Mouse (Mus musculus) testis, adult 2 months (tissue): ENCODE results near the gene Maml2.

Source experiments
- CTCF ChIP-seq: fragments of 200-500 bp; IDR thresholded peaks from 2 replicates; pipeline ENCODE4 v1.5.1; 2012; ENCODE audit warnings: low read depth, mild to moderate bottlenecking, inconsistent platforms, low read length, moderate library complexity; ENCODE audit not compliant: control insufficient read depth, insufficient read depth, insufficient replicate concordance
- POLR2A ChIP-seq: fragments of 200-500 bp; IDR thresholded peaks from 2 replicates; pipeline ENCODE4 v1.6.1; 2012; ENCODE audit warnings: low read depth, mild to moderate bottlenecking, inconsistent platforms, low read length, moderate library complexity; ENCODE audit not compliant: control insufficient read depth

DNA sequence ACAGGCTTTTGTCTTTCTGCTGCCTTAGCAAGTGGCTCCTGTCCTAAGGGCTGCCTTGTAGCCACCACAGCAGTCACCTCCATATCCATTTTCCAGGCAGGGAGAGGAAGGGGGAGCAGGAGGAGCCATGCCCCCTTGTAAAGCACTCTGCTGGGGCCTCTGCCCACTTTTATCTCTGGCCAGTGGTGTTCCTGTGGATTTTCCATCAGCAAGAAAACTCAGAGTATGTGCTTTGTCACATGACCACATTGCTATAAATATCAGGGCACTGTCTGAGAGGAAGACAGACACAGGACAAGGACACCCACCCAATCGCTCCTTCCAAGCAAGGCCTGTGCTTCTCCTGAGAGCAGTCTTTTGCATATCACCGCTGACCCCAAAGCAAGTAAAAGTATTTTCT is 405.3 kb downstream of the Maml2 start:
- TF ChIP-seq CTCF (no peak), POLR2A (no peak)
